14 mouse cellular contexts compared by ENCODE assay signal in genomic region chr4:123184816-123185215, GRCm38 (mm10). TPM values are rescaled to one million over a fixed set of nuclear protein-coding genes. Genes with fewer than 3 reads are reported as not detected.
DNase-seq lines count a peak whose midpoint lies in the region; ATAC-seq and TF ChIP-seq lines count a peak whose summit lies in the region.
"Had no signal": no experiment of that assay in that cellular context is flagged by ENCODE, and none has a peak within 500 bp of the region (broad histone marks: within the 10 kb centered on the region; RNA-seq: fewer than 3 reads in every experiment).

No protein-coding gene starts in this region.

- peaks cover 28% of the 10 kb centered on the region for H3K4me1 ChIP-seq in hindbrain, embryonic 15.5 days (replicated peaks)
- H3K4me1 ChIP-seq in hindbrain, embryonic 11.5 days (replicated peaks; ENCODE audit: control insufficient read depth, insufficient read depth, low read length) = peaks cover 8% of the 10 kb centered on the region
- peaks cover 24% of the 10 kb centered on the region for H3K4me1 ChIP-seq in testis, adult 2 months (ENCODE audit: control insufficient read depth, insufficient read depth, low read length)
- H3K4me1 ChIP-seq in midbrain, embryonic 15.5 days = peaks cover 34% of the 10 kb centered on the region

- H3K4me3 ChIP-seq in hindbrain, embryonic 15.5 days = peak overlapping the region; percentile 51
- no peak overlapping the region for H3K4me3 ChIP-seq in hindbrain, embryonic 11.5 days (ENCODE audit: low read depth, low read length)
- H3K4me3 ChIP-seq in testis, adult 2 months (ENCODE audit: control insufficient read depth, low read depth, low read length) = peak overlapping the region; percentile 27; the same call in 1 of the 2 replicates
- peak overlapping the region; percentile 56; the same call in 1 of the 2 replicates for H3K4me3 ChIP-seq in midbrain, embryonic 15.5 days
- H3K4me3 ChIP-seq: limb, embryonic 12.5 days; stomach, embryonic 15.5 days had no signal

- peak overlapping the region; percentile 72 for H3K27ac ChIP-seq in hindbrain, embryonic 15.5 days (replicated peaks)
- H3K27ac ChIP-seq in hindbrain, embryonic 11.5 days (ENCODE audit: low read depth, low read length) = no peak overlapping the region
- no peak overlapping the region for H3K27ac ChIP-seq in testis, adult 2 months (ENCODE audit: control insufficient read depth, insufficient read depth, low read depth, low read length)
- H3K27ac ChIP-seq in midbrain, embryonic 15.5 days = peak overlapping the region; percentile 70
- H3K27ac ChIP-seq: limb, embryonic 12.5 days; stomach, embryonic 15.5 days had no signal

- no peak for TF ChIP-seq POLR2A in testis, adult 2 months (IDR thresholded peaks at IDR 0.05; ENCODE audit: control insufficient read depth, low read depth, low read length)

- WGBS in hindbrain, embryonic 15.5 days = 34% methylated on average over 3 of the region's 3 CpGs
- 52% methylated on average over 3 of the region's 3 CpGs for WGBS in hindbrain, embryonic 11.5 days
- 30% methylated on average over 3 of the region's 3 CpGs for WGBS in midbrain, embryonic 15.5 days

- no peaks in the 10 kb centered on the region for H3K9me3 ChIP-seq in hindbrain, embryonic 15.5 days
- H3K9me3 ChIP-seq in hindbrain, embryonic 11.5 days (ENCODE audit: control insufficient read depth, low read length) = no peaks in the 10 kb centered on the region
- no peaks in the 10 kb centered on the region for H3K9me3 ChIP-seq in midbrain, embryonic 15.5 days
- H3K9me3 ChIP-seq: limb, embryonic 12.5 days; stomach, embryonic 15.5 days had no signal

- no peak for DNase-seq in hindbrain, embryonic 11.5 days (ENCODE audit: low spot score)
- no peak for DNase-seq in testis, postnatal 14 days (ENCODE audit: low spot score)
- DNase-seq in spleen, postnatal 36 days (ENCODE audit: low spot score in 2 of 2) = no peak
- DNase-seq in cerebellum, adult 9-10 months = no peak
- DNase-seq in cerebellum, postnatal 4 days (ENCODE audit: low spot score in 2 of 2) = no peak
- DNase-seq: cerebellum, adult 8-10 months; kidney, adult 18-20 months; lung, adult 2 months had no signal

- H3K9ac ChIP-seq in hindbrain, embryonic 15.5 days = no peak overlapping the region
- H3K9ac ChIP-seq in hindbrain, embryonic 11.5 days (ENCODE audit: low read depth, low read length) = no peak overlapping the region
- no peak overlapping the region for H3K9ac ChIP-seq in midbrain, embryonic 15.5 days
- H3K9ac ChIP-seq: limb, embryonic 12.5 days; stomach, embryonic 15.5 days had no signal

- ATAC-seq in hindbrain, embryonic 15.5 days (ENCODE audit: low FRiP score, low read depth) = no peak
- ATAC-seq in hindbrain, embryonic 11.5 days (ENCODE audit: low FRiP score) = no peak
- ATAC-seq in midbrain, embryonic 15.5 days (replicated peaks) = no peak

- peaks cover 14% of the 10 kb centered on the region for H3K27me3 ChIP-seq in hindbrain, embryonic 15.5 days
- peaks cover 31% of the 10 kb centered on the region for H3K27me3 ChIP-seq in hindbrain, embryonic 11.5 days (ENCODE audit: control insufficient read depth, insufficient read depth, low read length)
- no peaks in the 10 kb centered on the region for H3K27me3 ChIP-seq in testis, adult 2 months (ENCODE audit: control insufficient read depth, insufficient read depth, low read length)
- H3K27me3 ChIP-seq in midbrain, embryonic 15.5 days (replicated peaks) = peaks cover 21% of the 10 kb centered on the region

- TF ChIP-seq CTCF in testis, adult 2 months (IDR thresholded peaks at IDR 0.05; ENCODE audit: control insufficient read depth, insufficient read depth, insufficient replicate concordance, low read depth, low read length) = no peak

- peak overlapping the region; percentile 62 for H3K4me2 ChIP-seq in hindbrain, embryonic 15.5 days
- no peak overlapping the region for H3K4me2 ChIP-seq in hindbrain, embryonic 11.5 days (replicated peaks; ENCODE audit: low read depth, low read length)
- peak overlapping the region; percentile 74 for H3K4me2 ChIP-seq in midbrain, embryonic 15.5 days
- H3K4me2 ChIP-seq: limb, embryonic 12.5 days; stomach, embryonic 15.5 days had no signal

- H3K36me3 ChIP-seq in hindbrain, embryonic 15.5 days = 0 out of 2 replicates have a peak, but pooled peaks cover under 1% of the 10 kb centered on the region
- H3K36me3 ChIP-seq in hindbrain, embryonic 11.5 days (ENCODE audit: control insufficient read depth, insufficient read depth, low read length) = no peaks in the 10 kb centered on the region
- no peaks in the 10 kb centered on the region for H3K36me3 ChIP-seq in testis, adult 2 months (ENCODE audit: control insufficient read depth, insufficient read depth, low read length)
- no peaks in the 10 kb centered on the region for H3K36me3 ChIP-seq in midbrain, embryonic 15.5 days (replicated peaks)
- H3K36me3 ChIP-seq: limb, embryonic 12.5 days; stomach, embryonic 15.5 days had no signal

RNA-seq across cellular contexts. Expression of gene Hpcal4, which starts 1.8 kb away (rescaled TPM):
- polyA plus RNA-seq in hindbrain, embryonic 15.5 days (2015; fragmentation: Nextera tagmentation; extraction: Ambion mirVana) = 40.1 and 44.3 TPM in 2 replicates
- 1.1 and 1.5 TPM in 2 replicates for polyA plus RNA-seq in hindbrain, embryonic 11.5 days (2014; fragmentation: Nextera tagmentation; extraction: Ambion mirVana)
- polyA plus RNA-seq in testis, adult 2 months (2012; rRNA removed) = 7.7 and 9.8 TPM in 2 replicates
- 48.0 and 52.8 TPM in 2 replicates for polyA plus RNA-seq in midbrain, embryonic 15.5 days (2015; fragmentation: Nextera tagmentation; extraction: Ambion mirVana)

RNA-seq across cellular contexts. Expression of gene Nt5c1a, which starts 16.5 kb away (rescaled TPM):
- 0.16 and 0.30 TPM in 2 replicates for polyA plus RNA-seq in hindbrain, embryonic 15.5 days (2015; fragmentation: Nextera tagmentation; extraction: Ambion mirVana)
- not detected in 2 replicates for polyA plus RNA-seq in hindbrain, embryonic 11.5 days (2014; fragmentation: Nextera tagmentation; extraction: Ambion mirVana)
- 0.22 and 0.38 TPM in 2 replicates for polyA plus RNA-seq in testis, adult 2 months (2012; rRNA removed)
- polyA plus RNA-seq in midbrain, embryonic 15.5 days (2015; fragmentation: Nextera tagmentation; extraction: Ambion mirVana) = 0.32 TPM in 1 of 2 replicates, not detected in the other
- polyA plus RNA-seq: embryonic facial prominence, embryonic 11.5 days; limb, embryonic 12.5 days; stomach, embryonic 15.5 days had no signal

RNA-seq across cellular contexts. Expression of gene Ppie, which starts 45.1 kb away (rescaled TPM):
- 57.2 TPM in 2 replicates for polyA plus RNA-seq in hindbrain, embryonic 15.5 days (2015; fragmentation: Nextera tagmentation; extraction: Ambion mirVana)
- 106 and 112 TPM in 2 replicates for polyA plus RNA-seq in hindbrain, embryonic 11.5 days (2014; fragmentation: Nextera tagmentation; extraction: Ambion mirVana)
- polyA plus RNA-seq in testis, adult 2 months (2012; rRNA removed) = 16.7 and 18.0 TPM in 2 replicates
- 55.5 and 55.6 TPM in 2 replicates for polyA plus RNA-seq in midbrain, embryonic 15.5 days (2015; fragmentation: Nextera tagmentation; extraction: Ambion mirVana)

RNA-seq across cellular contexts. Expression of gene Heyl, which starts 48.5 kb away (rescaled TPM):
- polyA plus RNA-seq in hindbrain, embryonic 15.5 days (2015; fragmentation: Nextera tagmentation; extraction: Ambion mirVana) = 6.4 and 6.5 TPM in 2 replicates
- polyA plus RNA-seq in hindbrain, embryonic 11.5 days (2014; fragmentation: Nextera tagmentation; extraction: Ambion mirVana) = 10.5 and 14.2 TPM in 2 replicates
- polyA plus RNA-seq in testis, adult 2 months (2012; rRNA removed) = 0.76 and 0.88 TPM in 2 replicates
- polyA plus RNA-seq in midbrain, embryonic 15.5 days (2015; fragmentation: Nextera tagmentation; extraction: Ambion mirVana) = 6.9 and 7.0 TPM in 2 replicates

Comparison
In these comparisons a context has a peak if more than half of its experiments do, and no peak if none do; other contexts are left out.
1. H3K27ac ChIP-seq: peak in hindbrain, embryonic 15.5 days (single experiment) and midbrain, embryonic 15.5 days (single experiment); none in hindbrain, embryonic 11.5 days (single experiment) and testis, adult 2 months (single experiment).